Mouse (Mus musculus): ENCODE results near the gene Slc22a4. TPM values are rescaled to one million over a fixed set of nuclear protein-coding genes. Genes with fewer than 3 reads are reported as not detected.
A peak's percentile ranks its signal among the peaks of the same experiment; 100 is the strongest.

Gene Slc22a4
- 2.1 TPM in 2 replicates for total RNA-seq (2014; rRNA removed; ENCODE audit: low replicate concordance)
- 0.70 and 0.96 TPM in 2 replicates for polyA plus RNA-seq (2015; fragmentation: Nextera tagmentation; extraction: Ambion mirVana)

DNA sequence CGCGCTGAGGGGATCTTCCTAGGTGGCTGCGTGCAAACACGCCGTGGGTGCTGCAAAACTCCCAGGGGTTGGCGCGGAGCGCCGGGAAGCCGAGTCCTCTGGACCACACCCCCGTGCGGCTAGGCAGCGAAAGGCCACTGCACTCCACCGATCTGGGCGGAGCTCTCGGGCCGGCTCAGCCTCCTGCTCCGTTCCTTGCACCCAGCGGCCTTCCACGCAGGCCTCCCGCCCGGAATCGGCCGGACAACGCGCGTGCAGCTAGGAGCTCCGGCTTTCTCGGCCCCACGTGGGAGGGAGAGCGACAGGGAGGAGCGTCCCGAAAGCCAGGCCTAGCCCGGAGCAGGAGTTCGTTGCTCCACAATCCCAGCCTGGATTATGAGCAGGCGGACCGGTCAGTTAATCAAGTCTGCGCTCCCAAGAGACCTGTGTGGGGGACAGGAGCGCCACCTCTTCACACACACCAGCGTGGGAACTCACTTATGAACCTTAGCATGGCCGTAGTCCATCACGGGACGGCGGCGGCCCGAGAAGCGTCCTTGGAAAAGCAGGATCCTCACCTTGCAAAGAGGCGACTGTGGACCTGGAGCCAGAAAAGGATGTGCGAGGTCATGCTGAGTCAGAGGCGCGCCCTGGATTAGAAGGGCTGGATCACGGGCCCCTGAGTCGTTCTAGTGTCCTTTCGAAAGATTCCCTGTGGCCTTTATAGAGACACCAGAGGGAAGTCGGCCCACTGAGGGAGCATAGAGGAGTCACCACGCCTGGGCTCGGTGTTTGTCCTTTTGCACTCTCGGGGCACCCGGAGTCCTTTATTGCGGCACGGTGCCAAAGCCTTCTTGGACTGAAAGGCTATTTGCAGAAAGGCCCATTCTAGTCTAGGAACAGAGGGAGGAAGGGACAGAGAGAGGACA, at the start of gene Slc22a4:
Gene Slc22a4, minus strand, starts transcription at position 47 of the 908 bp plus-strand sequence.
- TF ChIP-seq CTCF (IDR thresholded peaks at IDR 0.05; ENCODE audit: low read depth) (peak; percentile 29), EP300 (IDR thresholded peaks at IDR 0.05; ENCODE audit: low read depth) (no peak)
- Histone ChIP-seq H3K4me2 (ENCODE audit: low read depth, low read length) (peak within 1 kb of the TSS; percentile 71), H3K4me1 (ENCODE audit: control insufficient read depth, insufficient read depth) (0 out of 2 replicates have a peak, but pooled peaks cover 8% of the 10 kb centered on the region), H3K9me3 (replicated peaks; ENCODE audit: control insufficient read depth, low read length) (no peaks in the 10 kb centered on the region), H3K4me3 (ENCODE audit: low read depth, low read length) (peak within 1 kb of the TSS; percentile 44), H3K36me3 (replicated peaks; ENCODE audit: control insufficient read depth, insufficient read depth, low read length) (no peaks in the 10 kb centered on the region), H3K9ac (replicated peaks; ENCODE audit: low read depth, low read length) (peak within 1 kb of the TSS; percentile 39; the same call in 1 of the 2 replicates), H3K27ac (ENCODE audit: low read depth) (peak within 1 kb of the TSS; percentile 33), H3K27me3 (ENCODE audit: control insufficient read depth, insufficient read depth, low read length) (peaks cover 9% of the 10 kb centered on the region; the same call in 1 of the 2 replicates)
- DNase-seq (ENCODE audit: low spot score) (peak; percentile 70), ATAC-seq (ENCODE audit: insufficient read depth, low read depth) (peak; percentile 91)
- 2% methylated on average over 61 of the region's 61 CpGs for WGBS

DNA sequence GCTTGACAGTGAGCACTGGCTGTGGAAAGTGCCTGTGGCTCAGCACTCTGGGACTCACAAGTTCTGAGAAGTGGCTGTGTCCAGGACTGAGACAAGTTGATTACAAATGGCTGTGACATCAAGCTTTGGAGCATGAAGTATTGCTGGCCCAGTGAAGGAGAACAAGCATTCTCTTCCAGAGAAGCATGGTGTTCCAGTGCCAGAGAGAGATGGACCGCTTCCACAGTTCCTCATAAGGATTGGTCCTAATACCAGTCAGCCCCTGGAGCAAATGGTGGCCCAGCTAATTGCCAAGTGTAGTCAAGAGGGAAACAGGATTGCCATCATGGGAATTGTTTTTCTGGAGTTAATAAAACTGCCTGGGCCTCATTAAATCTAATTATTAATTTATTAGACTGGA, 48.2 kb upstream of the Slc22a4 start:
- H3K36me3 ChIP-seq (replicated peaks; ENCODE audit: control insufficient read depth, insufficient read depth, low read length), result no peaks in the 10 kb centered on the region
- DNase-seq (ENCODE audit: low spot score) (no peak), ATAC-seq (ENCODE audit: insufficient read depth, low read depth) (no peak)
- TF ChIP-seq EP300 (IDR thresholded peaks at IDR 0.05; ENCODE audit: low read depth) (no peak), CTCF (IDR thresholded peaks at IDR 0.05; ENCODE audit: low read depth) (no peak)
- no peak overlapping the region for H3K4me3 ChIP-seq (ENCODE audit: low read depth, low read length)
- H3K9me3 ChIP-seq (replicated peaks; ENCODE audit: control insufficient read depth, low read length), result no peaks in the 10 kb centered on the region
- H3K27me3 ChIP-seq (ENCODE audit: control insufficient read depth, insufficient read depth, low read length), result peaks cover 10% of the 10 kb centered on the region; the same call in 1 of the 2 replicates
- H3K27ac ChIP-seq (ENCODE audit: low read depth), result no peak overlapping the region
- no peak overlapping the region for H3K4me2 ChIP-seq (ENCODE audit: low read depth, low read length)
- 97% methylated on average over 1 of the region's 1 CpGs for WGBS
- H3K4me1 ChIP-seq (ENCODE audit: control insufficient read depth, insufficient read depth), result peaks cover 18% of the 10 kb centered on the region
- no peak overlapping the region for H3K9ac ChIP-seq (replicated peaks; ENCODE audit: low read depth, low read length)

DNA sequence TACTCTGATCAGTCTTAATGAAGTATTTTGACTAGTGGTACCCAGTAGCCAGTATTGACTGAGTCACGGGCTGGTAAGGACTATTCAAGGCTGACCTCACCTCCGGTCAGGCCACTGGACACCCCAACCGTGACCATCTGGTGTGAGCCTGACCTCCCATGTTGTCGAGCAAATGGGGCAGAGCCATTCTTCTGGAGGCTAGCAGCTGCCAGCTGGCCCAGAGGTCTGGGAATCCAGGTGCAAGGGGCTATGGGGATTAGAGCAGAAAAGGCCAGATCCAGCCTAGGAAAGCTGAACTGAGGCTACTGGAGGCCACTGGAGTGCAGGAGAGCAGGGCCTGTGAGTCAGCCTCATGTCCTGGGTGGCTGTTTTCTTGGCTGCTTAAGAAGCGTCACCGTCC, 47.5 kb upstream of the Slc22a4 start:
- Histone ChIP-seq H3K4me1 (ENCODE audit: control insufficient read depth, insufficient read depth) (peaks cover 18% of the 10 kb centered on the region), H3K9me3 (replicated peaks; ENCODE audit: control insufficient read depth, low read length) (no peaks in the 10 kb centered on the region), H3K4me2 (ENCODE audit: low read depth, low read length) (no peak overlapping the region), H3K27me3 (ENCODE audit: control insufficient read depth, insufficient read depth, low read length) (peaks cover 12% of the 10 kb centered on the region), H3K9ac (replicated peaks; ENCODE audit: low read depth, low read length) (no peak overlapping the region), H3K4me3 (ENCODE audit: low read depth, low read length) (no peak overlapping the region), H3K36me3 (replicated peaks; ENCODE audit: control insufficient read depth, insufficient read depth, low read length) (no peaks in the 10 kb centered on the region), H3K27ac (ENCODE audit: low read depth) (no peak overlapping the region)
- DNase-seq (ENCODE audit: low spot score) (no peak), ATAC-seq (ENCODE audit: insufficient read depth, low read depth) (no peak)
- TF ChIP-seq EP300 (IDR thresholded peaks at IDR 0.05; ENCODE audit: low read depth), result no peak
- no peak for TF ChIP-seq CTCF (IDR thresholded peaks at IDR 0.05; ENCODE audit: low read depth)
- 82% methylated on average over 6 of the region's 6 CpGs for WGBS

DNA sequence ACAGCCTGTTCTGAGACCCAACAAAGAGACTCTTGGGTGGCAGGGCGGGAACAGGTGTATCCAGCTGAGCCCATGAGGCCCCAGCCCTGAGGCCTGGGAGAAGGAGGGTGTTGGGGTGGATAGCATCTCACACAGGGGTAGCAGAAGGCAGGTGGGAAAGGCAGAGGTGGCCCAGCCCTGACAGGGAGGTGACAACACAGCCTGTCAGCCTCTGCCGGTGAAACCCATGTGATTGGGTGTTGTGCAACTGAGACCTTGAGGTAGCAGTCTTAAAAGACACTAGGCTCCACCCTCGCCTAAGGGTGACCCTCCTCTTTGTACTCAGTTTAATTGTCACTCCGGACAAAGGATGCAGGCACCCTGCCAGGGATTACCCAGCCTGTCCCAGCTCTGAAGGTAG, 45.4 kb upstream of the Slc22a4 start:
- H3K4me2 ChIP-seq (ENCODE audit: low read depth, low read length), result no peak overlapping the region
- ATAC-seq (ENCODE audit: insufficient read depth, low read depth) (no peak), DNase-seq (ENCODE audit: low spot score) (no peak)
- H3K9ac ChIP-seq (replicated peaks; ENCODE audit: low read depth, low read length), result no peak overlapping the region
- peaks cover 18% of the 10 kb centered on the region for H3K4me1 ChIP-seq (ENCODE audit: control insufficient read depth, insufficient read depth)
- no peak overlapping the region for H3K4me3 ChIP-seq (ENCODE audit: low read depth, low read length)
- WGBS, result 54% methylated on average over 4 of the region's 4 CpGs
- peaks cover 21% of the 10 kb centered on the region for H3K27me3 ChIP-seq (ENCODE audit: control insufficient read depth, insufficient read depth, low read length)
- no peak for TF ChIP-seq EP300 (IDR thresholded peaks at IDR 0.05; ENCODE audit: low read depth)
- TF ChIP-seq CTCF (IDR thresholded peaks at IDR 0.05; ENCODE audit: low read depth), result no peak
- H3K27ac ChIP-seq (ENCODE audit: low read depth), result no peak overlapping the region
- H3K9me3 ChIP-seq (replicated peaks; ENCODE audit: control insufficient read depth, low read length), result no peaks in the 10 kb centered on the region
- no peaks in the 10 kb centered on the region for H3K36me3 ChIP-seq (replicated peaks; ENCODE audit: control insufficient read depth, insufficient read depth, low read length)

DNA sequence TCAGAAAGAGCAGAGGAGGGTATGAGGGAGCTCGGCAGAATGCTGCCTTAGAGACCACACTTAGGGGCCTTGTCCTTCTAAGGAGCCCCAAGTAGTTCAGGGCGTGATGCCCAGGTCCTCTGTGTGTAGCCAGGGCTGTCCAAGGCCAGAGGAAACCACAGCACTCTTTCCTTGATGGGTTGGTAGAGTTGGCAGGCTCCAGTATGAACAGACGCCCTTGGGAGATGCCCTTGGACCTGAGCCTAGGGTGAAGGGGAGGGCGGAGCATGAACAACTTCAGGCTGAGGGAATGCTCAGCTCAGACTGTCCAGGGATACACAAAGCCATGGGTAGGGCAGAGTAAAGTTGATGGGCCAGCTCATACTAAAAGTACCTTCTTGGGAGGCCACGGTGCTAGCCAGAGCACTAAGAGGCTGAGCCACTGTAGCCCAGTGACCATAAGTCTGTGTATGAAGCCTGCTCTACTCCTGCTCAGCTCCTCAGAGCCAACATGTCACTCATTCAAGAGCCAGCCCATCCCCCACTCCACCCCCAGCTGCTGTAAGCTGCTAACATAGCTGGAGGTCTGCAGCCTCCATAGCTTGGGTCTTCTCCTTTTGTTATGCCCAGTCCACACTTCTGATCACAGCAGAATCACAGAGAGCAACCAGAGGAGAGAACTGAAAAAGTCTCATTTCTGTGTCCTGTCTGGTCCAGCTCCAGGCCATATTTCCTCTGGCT, 44.0 kb upstream of the Slc22a4 start:
- ATAC-seq (ENCODE audit: insufficient read depth, low read depth) (peak; percentile 42; the same call in 1 of the 2 replicates), DNase-seq (ENCODE audit: low spot score) (no peak)
- Histone ChIP-seq H3K27ac (ENCODE audit: low read depth) (no peak overlapping the region), H3K4me3 (ENCODE audit: low read depth, low read length) (no peak overlapping the region), H3K27me3 (ENCODE audit: control insufficient read depth, insufficient read depth, low read length) (peaks cover 21% of the 10 kb centered on the region), H3K9me3 (replicated peaks; ENCODE audit: control insufficient read depth, low read length) (no peaks in the 10 kb centered on the region), H3K9ac (replicated peaks; ENCODE audit: low read depth, low read length) (no peak overlapping the region), H3K4me1 (ENCODE audit: control insufficient read depth, insufficient read depth) (peaks cover 26% of the 10 kb centered on the region), H3K36me3 (replicated peaks; ENCODE audit: control insufficient read depth, insufficient read depth, low read length) (no peaks in the 10 kb centered on the region), H3K4me2 (ENCODE audit: low read depth, low read length) (no peak overlapping the region)
- TF ChIP-seq CTCF (IDR thresholded peaks at IDR 0.05; ENCODE audit: low read depth) (no peak), EP300 (IDR thresholded peaks at IDR 0.05; ENCODE audit: low read depth) (no peak)
- WGBS, result 68% methylated on average over 5 of the region's 5 CpGs

All from heart, postnatal 0 days (tissue).